Mouse (Mus musculus): ENCODE measurements at regions not wholly inside any gene's neighbourhood (a gene's known extent, or its start where the extent isn't known, plus 50 kb on each side); places are given as distances from the start of the nearest gene placed in this dataset.

DNA sequence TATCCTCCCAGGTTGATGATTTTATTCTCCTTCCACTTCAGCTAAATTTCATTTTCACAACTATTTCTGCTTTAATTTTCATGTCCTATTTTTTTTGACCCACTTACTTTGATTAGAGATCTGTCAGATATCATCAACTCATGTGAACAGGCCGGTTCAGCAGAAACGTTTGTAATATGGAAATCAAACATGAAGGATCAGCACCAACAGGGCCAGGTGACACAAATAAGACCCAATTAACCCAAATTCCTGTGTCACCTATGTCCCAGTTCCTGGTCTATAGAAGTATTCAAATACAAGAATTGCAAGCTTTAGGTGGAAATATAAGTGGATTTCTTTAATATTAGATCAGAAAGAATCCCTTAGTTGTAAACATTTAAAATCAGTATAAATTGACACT lies 332.7 kb downstream of the 1700017N19Rik start:
- TF ChIP-seq CTCF (IDR thresholded peaks at IDR 0.05; ENCODE audit: extremely low read depth, insufficient read length, insufficient replicate concordance, low read depth, low read length) (no peak), POLR2A (IDR thresholded peaks at IDR 0.05; ENCODE audit: low read depth, low read length) (no peak)
